22 mouse cellular contexts compared by ENCODE assay signal in genomic region chr15:52430491-52431158, GRCm38 (mm10).
"Had no signal": no experiment of that assay in that cellular context is flagged by ENCODE, and none has a peak within 500 bp of the region (broad histone marks: within the 10 kb centered on the region; RNA-seq: fewer than 3 reads in every experiment).

No protein-coding gene starts in this region.

- H3K27ac ChIP-seq: limb, embryonic 10.5 days; limb, embryonic 13.5 days; liver, embryonic 12.5 days; liver, embryonic 15.5 days; lung, embryonic 15.5 days; neural tube, embryonic 13.5 days; stomach, postnatal 0 days had no signal

- H3K9ac ChIP-seq: limb, embryonic 13.5 days; liver, embryonic 12.5 days; liver, embryonic 15.5 days; lung, embryonic 15.5 days; neural tube, embryonic 13.5 days had no signal

- DNase-seq: kidney, adult 18-20 months; kidney, adult 9 months; kidney, postnatal 14 days; kidney, postnatal 4 days; layer of hippocampus, adult 9-11 months; liver; lung, adult 18-20 months; lung, postnatal 10 days; lung, postnatal 36 days; right cerebral cortex, adult 18-20 months; right cerebral cortex, postnatal 14 days; right cerebral cortex, postnatal 4 days; thymus, postnatal 36 days had no signal

- H3K36me3 ChIP-seq: limb, embryonic 10.5 days; limb, embryonic 13.5 days; liver, embryonic 12.5 days; liver, embryonic 15.5 days; lung, embryonic 15.5 days; neural tube, embryonic 13.5 days had no signal

- ATAC-seq: intestine, embryonic 16.5 days; liver, embryonic 12.5 days had no signal

- H3K4me1 ChIP-seq: limb, embryonic 10.5 days; limb, embryonic 13.5 days; liver, embryonic 12.5 days; liver, embryonic 15.5 days; neural tube, embryonic 13.5 days had no signal

- H3K27me3 ChIP-seq: limb, embryonic 13.5 days; liver, embryonic 12.5 days; liver, embryonic 15.5 days; lung, embryonic 15.5 days; neural tube, embryonic 13.5 days had no signal

- H3K4me2 ChIP-seq: limb, embryonic 13.5 days; liver, embryonic 12.5 days; liver, embryonic 15.5 days; lung, embryonic 15.5 days; neural tube, embryonic 13.5 days had no signal

- H3K9me3 ChIP-seq: limb, embryonic 10.5 days; limb, embryonic 13.5 days; liver, embryonic 12.5 days; liver, embryonic 15.5 days; lung, embryonic 15.5 days; neural tube, embryonic 13.5 days had no signal

- H3K4me3 ChIP-seq: limb, embryonic 10.5 days; limb, embryonic 13.5 days; liver, embryonic 12.5 days; liver, embryonic 15.5 days; lung, embryonic 15.5 days; myocyte; neural tube, embryonic 13.5 days had no signal
